Mouse (Mus musculus) ES-Bruce4 (cell line): ENCODE data around the gene Trim47.

Experiments
- CTCF ChIP-seq: IDR thresholded peaks from one replicate; pipeline ENCODE4 v1.8.1; 2011; ENCODE audit warnings: low read depth, low read length
- EP300 ChIP-seq: IDR thresholded peaks from 2 replicates; pipeline ENCODE4 v1.6.1; 2011; ENCODE audit warnings: low read depth, low read length; ENCODE audit not compliant: insufficient read depth
- POLR2A ChIP-seq: IDR thresholded peaks from one replicate; pipeline ENCODE4 v1.8.1; 2011; ENCODE audit warnings: low read length; ENCODE audit not compliant: insufficient read depth

DNA sequence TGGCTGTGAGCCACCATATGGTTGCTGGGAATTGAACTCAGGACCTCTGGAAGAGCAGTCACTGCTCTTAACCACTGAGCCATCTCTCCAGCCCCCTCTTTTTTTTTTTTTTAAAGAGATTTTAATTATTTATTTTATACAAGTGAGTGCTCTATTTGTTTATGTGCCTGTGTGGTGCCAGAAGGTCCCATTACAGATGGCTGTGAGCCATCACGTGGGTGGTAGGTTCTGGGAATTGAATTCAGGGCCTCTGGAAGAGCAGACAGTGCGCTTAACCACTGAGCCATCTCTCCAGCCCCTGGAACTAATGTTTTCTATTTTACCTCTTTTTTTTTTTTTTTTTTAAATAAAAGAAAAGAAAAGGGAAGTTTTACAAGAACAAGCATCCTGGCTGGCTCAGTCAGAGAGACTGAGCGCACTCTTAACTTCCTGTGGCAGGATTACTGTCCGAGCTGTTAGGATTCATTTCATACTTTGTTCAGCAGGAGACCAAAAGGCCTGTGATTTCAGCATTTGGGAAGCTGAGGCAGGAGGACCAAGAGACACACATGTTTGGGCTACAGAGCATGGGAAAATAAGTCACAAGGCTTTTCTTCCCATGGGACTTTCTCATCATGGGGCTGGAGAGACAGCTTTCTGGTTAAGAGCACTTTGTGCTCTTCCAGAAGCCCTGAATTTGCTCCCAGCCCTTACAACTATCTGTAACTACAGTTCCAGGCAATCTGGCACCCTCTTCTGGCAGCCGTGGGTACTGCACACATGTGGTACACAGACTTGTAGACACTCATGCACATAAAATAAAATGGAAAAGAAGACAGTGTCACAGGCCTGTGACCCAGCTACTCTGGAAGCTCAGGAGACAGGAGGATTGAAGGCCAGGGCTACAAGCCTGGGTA, 30.5 kb downstream of the Trim47 start:
- TF ChIP-seq CTCF (peak; percentile 62), POLR2A (no peak), EP300 (no peak)
